Mouse (Mus musculus): ENCODE results near the gene Iqgap1.

The Iqgap1 gene

GRCm38 (mm10) chr7:80825843-80826403 lies at the start of gene Iqgap1:
Gene Iqgap1, minus strand, starts transcription at chr7:80825974.
- in situ Hi-C loops (cut with MboI, MseI): no loop called here

GRCm38 (mm10) chr7:80873631-80874030 lies 47.9 kb upstream of the Iqgap1 start:
- in situ Hi-C loops (cut with MboI, MseI): no loop called here

- in situ Hi-C loops (cut with MboI, MseI): no loop called here
Measured at GRCm38 (mm10) chr7:80873038-80873437, 47.3 kb upstream of the Iqgap1 start.

GRCm38 (mm10) chr7:80868686-80869085 lies 42.9 kb upstream of the Iqgap1 start:
- in situ Hi-C loops (cut with MboI, MseI): no loop called here

- in situ Hi-C loops (cut with MboI, MseI): no loop called here
Measured at GRCm38 (mm10) chr7:80866514-80867147, 40.9 kb upstream of the Iqgap1 start.

GRCm38 (mm10) chr7:80865521-80865920 lies 39.7 kb upstream of the Iqgap1 start:
- in situ Hi-C loops (cut with MboI, MseI): no loop called here

GRCm38 (mm10) chr7:80864831-80865230 lies 39.1 kb upstream of the Iqgap1 start:
- in situ Hi-C loops (cut with MboI, MseI): no loop called here

GRCm38 (mm10) chr7:80864151-80864550 lies 38.4 kb upstream of the Iqgap1 start:
- in situ Hi-C loops (cut with MboI, MseI): no loop called here

GRCm38 (mm10) chr7:80863520-80863919 lies 37.7 kb upstream of the Iqgap1 start:
- in situ Hi-C loops (cut with MboI, MseI): no loop called here

- in situ Hi-C loops (cut with MboI, MseI): no loop called here
Measured at GRCm38 (mm10) chr7:80862475-80862874, 36.7 kb upstream of the Iqgap1 start.

- in situ Hi-C loops (cut with MboI, MseI): no loop called here
Measured at GRCm38 (mm10) chr7:80860729-80861274, 35.0 kb upstream of the Iqgap1 start, which contains the start of gene Zscan2. Gene Zscan2, plus strand, starts transcription at chr7:80860920.

- in situ Hi-C loops (cut with MboI, MseI): no loop called here
Measured at GRCm38 (mm10) chr7:80860227-80860626, 34.5 kb upstream of the Iqgap1 start.

- in situ Hi-C loops (cut with MboI, MseI): no loop called here
Measured at GRCm38 (mm10) chr7:80857181-80857580, 31.4 kb upstream of the Iqgap1 start.

GRCm38 (mm10) chr7:80855316-80855715 lies 29.5 kb upstream of the Iqgap1 start:
- in situ Hi-C loops (cut with MboI, MseI): no loop called here

GRCm38 (mm10) chr7:80853218-80853617 lies 27.4 kb upstream of the Iqgap1 start:
- in situ Hi-C loops (cut with MboI, MseI): loop anchor here (5.0 kb wide), 3 partner anchors 46 to 479 kb away; no protein-coding TSS in a partner anchor

- in situ Hi-C loops (cut with MboI, MseI): loop anchor here (5.0 kb wide), 3 partner anchors 43 to 482 kb away; no protein-coding TSS in a partner anchor
Measured at GRCm38 (mm10) chr7:80850520-80850919, 24.7 kb upstream of the Iqgap1 start.

- in situ Hi-C loops (cut with MboI, MseI): loop anchor here (5.0 kb wide), 3 partner anchors 42 to 483 kb away; no protein-coding TSS in a partner anchor
Measured at GRCm38 (mm10) chr7:80849710-80850109, 23.9 kb upstream of the Iqgap1 start.

GRCm38 (mm10) chr7:80849267-80849666 lies 23.5 kb upstream of the Iqgap1 start:
- in situ Hi-C loops (cut with MboI, MseI): no loop called here

GRCm38 (mm10) chr7:80846709-80847108 lies 20.9 kb upstream of the Iqgap1 start:
- in situ Hi-C loops (cut with MboI, MseI): no loop called here

GRCm38 (mm10) chr7:80846280-80846678 lies 20.5 kb upstream of the Iqgap1 start:
- in situ Hi-C loops (cut with MboI, MseI): no loop called here

- in situ Hi-C loops (cut with MboI, MseI): no loop called here
Measured at GRCm38 (mm10) chr7:80845621-80846279, 20.0 kb upstream of the Iqgap1 start.

GRCm38 (mm10) chr7:80844691-80845090 lies 18.9 kb upstream of the Iqgap1 start:
- in situ Hi-C loops (cut with MboI, MseI): no loop called here

Measured in T-helper 17 cell (primary cell).